Mouse (Mus musculus): Measurements from ENCODE around the gene Hnrnph1. TPM values are rescaled to one million over a fixed set of nuclear protein-coding genes. Genes with fewer than 3 reads are reported as not detected.
A peak's percentile ranks its signal among the peaks of the same experiment; 100 is the strongest.

Gene Hnrnph1
- 154 and 172 TPM in 2 replicates for polyA plus RNA-seq (2015; fragmentation: Nextera tagmentation; extraction: Ambion mirVana)

- Histone ChIP-seq H3K4me1 (ENCODE audit: insufficient read depth, low read depth, low read length) (peaks cover 4% of the 10 kb centered on the region; the same call in 1 of the 2 replicates), H3K27me3 (replicated peaks; ENCODE audit: insufficient read depth, low read length) (no peaks in the 10 kb centered on the region), H3K9ac (replicated peaks; ENCODE audit: low read depth) (peak within 1 kb of the TSS; percentile 94), H3K36me3 (ENCODE audit: insufficient read depth, low read length) (no peaks in the 10 kb centered on the region), H3K27ac (ENCODE audit: low read length) (peak within 1 kb of the TSS; percentile 99), H3K4me3 (ENCODE audit: low read depth, low read length) (peak within 1 kb of the TSS; percentile 70), H3K4me2 (replicated peaks; ENCODE audit: low read depth, low read length) (peak within 1 kb of the TSS; percentile 96), H3K9me3 (ENCODE audit: low read length) (no peaks in the 10 kb centered on the region)
- ATAC-seq (peak; percentile 93), DNase-seq (ENCODE audit: low spot score) (peak; percentile 99)
- under 1% methylated on average over 76 of the region's 76 CpGs for WGBS
- TF ChIP-seq EP300 (IDR thresholded peaks at IDR 0.05) (0 out of 2 replicates have a peak, but pooled peaks have one; percentile 26), CTCF (IDR thresholded peaks at IDR 0.05) (no peak)
Measured at GRCm38 (mm10) chr11:50376911-50377891, at the start of gene Hnrnph1. TSS of gene Hnrnph1 (plus strand) at chr11:50376990.

DNA sequence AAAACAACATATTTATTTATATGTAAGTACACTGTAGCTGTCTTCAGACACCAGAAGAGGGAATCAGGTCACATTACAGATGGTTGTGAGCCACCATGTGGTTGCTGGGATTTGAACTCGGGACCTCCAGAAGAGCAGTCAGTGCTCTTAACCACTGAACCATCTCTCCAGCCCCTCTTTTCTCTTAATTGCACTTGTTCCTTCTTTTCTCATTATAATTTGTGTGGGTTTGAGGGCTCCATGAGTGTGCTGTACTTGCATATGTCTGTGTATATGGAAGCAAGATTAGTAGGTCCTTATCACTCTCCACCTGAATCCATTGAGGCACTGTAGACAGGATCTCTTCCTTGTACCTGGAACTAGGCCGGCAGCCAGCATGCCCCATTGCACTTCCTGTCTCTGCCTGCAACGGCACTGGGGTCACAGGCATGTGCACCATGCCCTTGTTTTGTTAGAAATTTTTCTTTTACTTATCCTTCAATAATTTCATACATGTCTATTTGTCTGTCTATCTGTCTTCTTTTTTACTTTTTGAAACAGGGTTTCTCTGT lies 48.6 kb upstream of the Hnrnph1 start:
- TF ChIP-seq EP300 (IDR thresholded peaks at IDR 0.05) (no peak), CTCF (IDR thresholded peaks at IDR 0.05) (no peak)
- peaks cover 11% of the 10 kb centered on the region; the same call in 1 of the 2 replicates for H3K4me1 ChIP-seq (ENCODE audit: insufficient read depth, low read depth, low read length)
- H3K4me3 ChIP-seq (ENCODE audit: low read depth, low read length) = no peak overlapping the region
- no peak for ATAC-seq
- H3K4me2 ChIP-seq (replicated peaks; ENCODE audit: low read depth, low read length) = no peak overlapping the region
- no peak overlapping the region for H3K27ac ChIP-seq (ENCODE audit: low read length)
- H3K9ac ChIP-seq (replicated peaks; ENCODE audit: low read depth) = no peak overlapping the region
- no peaks in the 10 kb centered on the region for H3K27me3 ChIP-seq (replicated peaks; ENCODE audit: insufficient read depth, low read length)
- H3K36me3 ChIP-seq (ENCODE audit: insufficient read depth, low read length) = no peaks in the 10 kb centered on the region
- 69% methylated on average over 3 of the region's 3 CpGs for WGBS
- no peaks in the 10 kb centered on the region for H3K9me3 ChIP-seq (ENCODE audit: low read length)
- DNase-seq (ENCODE audit: low spot score) = no peak

GRCm38 (mm10) chr11:50329378-50329777 lies 47.4 kb upstream of the Hnrnph1 start:
- H3K9me3 ChIP-seq (ENCODE audit: low read length) = no peaks in the 10 kb centered on the region
- ATAC-seq (no peak), DNase-seq (ENCODE audit: low spot score) (no peak)

GRCm38 (mm10) chr11:50333181-50333580 lies 43.6 kb upstream of the Hnrnph1 start:
- TF ChIP-seq EP300 (IDR thresholded peaks at IDR 0.05) (no peak), CTCF (IDR thresholded peaks at IDR 0.05) (no peak)
- Histone ChIP-seq H3K4me2 (replicated peaks; ENCODE audit: low read depth, low read length) (no peak overlapping the region), H3K27ac (ENCODE audit: low read length) (no peak overlapping the region), H3K9ac (replicated peaks; ENCODE audit: low read depth) (no peak overlapping the region), H3K9me3 (ENCODE audit: low read length) (no peaks in the 10 kb centered on the region), H3K4me1 (ENCODE audit: insufficient read depth, low read depth, low read length) (no peaks in the 10 kb centered on the region), H3K4me3 (ENCODE audit: low read depth, low read length) (no peak overlapping the region), H3K36me3 (ENCODE audit: insufficient read depth, low read length) (no peaks in the 10 kb centered on the region), H3K27me3 (replicated peaks; ENCODE audit: insufficient read depth, low read length) (no peaks in the 10 kb centered on the region)
- WGBS = 81% methylated on average over 3 of the region's 3 CpGs
- no peak for DNase-seq (ENCODE audit: low spot score)
- ATAC-seq = no peak

More at GRCm38 (mm10) chr11:50329378-50329777, 47.4 kb upstream of the Hnrnph1 start:
- Histone ChIP-seq H3K4me3 (ENCODE audit: low read depth, low read length) (no peak overlapping the region), H3K4me1 (ENCODE audit: insufficient read depth, low read depth, low read length) (peaks cover 3% of the 10 kb centered on the region; the same call in 1 of the 2 replicates), H3K36me3 (ENCODE audit: insufficient read depth, low read length) (no peaks in the 10 kb centered on the region), H3K27ac (ENCODE audit: low read length) (no peak overlapping the region), H3K27me3 (replicated peaks; ENCODE audit: insufficient read depth, low read length) (no peaks in the 10 kb centered on the region), H3K9ac (replicated peaks; ENCODE audit: low read depth) (no peak overlapping the region), H3K4me2 (replicated peaks; ENCODE audit: low read depth, low read length) (no peak overlapping the region)
- no peak for TF ChIP-seq CTCF (IDR thresholded peaks at IDR 0.05)
- TF ChIP-seq EP300 (IDR thresholded peaks at IDR 0.05) = no peak
- 96% methylated on average over 1 of the region's 1 CpGs for WGBS

DNA sequence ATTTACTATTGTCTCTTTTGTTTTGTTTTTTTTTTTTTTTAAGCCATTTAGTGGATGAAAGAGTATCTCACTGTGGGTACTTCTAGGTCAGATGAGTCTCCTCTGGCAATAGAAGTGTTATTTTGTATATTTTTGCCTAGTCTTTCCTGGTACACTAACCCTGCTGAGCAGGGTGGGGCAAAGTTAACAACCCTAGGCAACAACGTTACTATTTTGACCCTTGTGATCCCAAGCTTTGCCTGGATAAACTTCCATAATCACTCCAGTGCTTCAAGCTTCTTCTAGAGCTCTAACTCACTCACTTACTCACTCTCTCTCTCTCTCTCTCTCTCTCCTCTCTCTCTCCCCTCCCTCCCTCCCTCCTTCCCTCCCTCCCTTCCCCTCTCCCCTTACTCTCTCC lies 40.7 kb upstream of the Hnrnph1 start:
- WGBS = 14% methylated on average over 1 of the region's 1 CpGs
- H3K4me1 ChIP-seq (ENCODE audit: insufficient read depth, low read depth, low read length) = no peaks in the 10 kb centered on the region
- no peak overlapping the region for H3K27ac ChIP-seq (ENCODE audit: low read length)
- no peak overlapping the region for H3K4me3 ChIP-seq (ENCODE audit: low read depth, low read length)
- TF ChIP-seq EP300 (IDR thresholded peaks at IDR 0.05) (no peak), CTCF (IDR thresholded peaks at IDR 0.05) (no peak)
- H3K9me3 ChIP-seq (ENCODE audit: low read length) = no peaks in the 10 kb centered on the region
- H3K27me3 ChIP-seq (replicated peaks; ENCODE audit: insufficient read depth, low read length) = no peaks in the 10 kb centered on the region
- H3K4me2 ChIP-seq (replicated peaks; ENCODE audit: low read depth, low read length) = no peak overlapping the region
- ATAC-seq = no peak
- H3K36me3 ChIP-seq (ENCODE audit: insufficient read depth, low read length) = no peaks in the 10 kb centered on the region
- no peak overlapping the region for H3K9ac ChIP-seq (replicated peaks; ENCODE audit: low read depth)
- no peak for DNase-seq (ENCODE audit: low spot score)

DNA sequence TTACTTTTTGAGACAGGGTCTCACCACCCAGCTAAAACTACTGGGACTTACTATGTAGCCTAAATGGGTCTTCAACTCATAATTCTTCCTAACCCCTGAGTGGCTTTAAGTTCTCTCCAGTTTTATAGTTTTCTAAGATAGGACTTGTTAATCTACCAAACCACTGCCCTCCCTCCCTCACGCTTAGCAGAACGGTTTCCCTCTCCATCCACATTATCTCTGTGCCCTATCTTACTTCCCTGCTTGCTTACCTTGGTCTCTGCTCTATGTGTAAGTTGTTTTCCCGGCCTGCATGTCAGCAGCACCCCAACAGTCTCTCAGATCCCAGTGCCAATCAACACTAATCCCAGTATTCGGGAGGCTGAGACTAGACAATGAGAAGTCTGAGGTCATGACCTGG lies 39.9 kb upstream of the Hnrnph1 start:
- ATAC-seq = no peak
- Histone ChIP-seq H3K4me3 (ENCODE audit: low read depth, low read length) (no peak overlapping the region), H3K9ac (replicated peaks; ENCODE audit: low read depth) (no peak overlapping the region), H3K9me3 (ENCODE audit: low read length) (no peaks in the 10 kb centered on the region), H3K4me1 (ENCODE audit: insufficient read depth, low read depth, low read length) (no peaks in the 10 kb centered on the region), H3K36me3 (ENCODE audit: insufficient read depth, low read length) (no peaks in the 10 kb centered on the region), H3K27me3 (replicated peaks; ENCODE audit: insufficient read depth, low read length) (no peaks in the 10 kb centered on the region), H3K4me2 (replicated peaks; ENCODE audit: low read depth, low read length) (no peak overlapping the region), H3K27ac (ENCODE audit: low read length) (no peak overlapping the region)
- DNase-seq (ENCODE audit: low spot score) = no peak
- WGBS = 68% methylated on average over 4 of the region's 4 CpGs
- TF ChIP-seq CTCF (IDR thresholded peaks at IDR 0.05) = no peak
- TF ChIP-seq EP300 (IDR thresholded peaks at IDR 0.05) = no peak

Data from lung, postnatal 0 days (tissue).